Mouse (Mus musculus): Measurements from ENCODE around the gene Daglb.

DNA sequence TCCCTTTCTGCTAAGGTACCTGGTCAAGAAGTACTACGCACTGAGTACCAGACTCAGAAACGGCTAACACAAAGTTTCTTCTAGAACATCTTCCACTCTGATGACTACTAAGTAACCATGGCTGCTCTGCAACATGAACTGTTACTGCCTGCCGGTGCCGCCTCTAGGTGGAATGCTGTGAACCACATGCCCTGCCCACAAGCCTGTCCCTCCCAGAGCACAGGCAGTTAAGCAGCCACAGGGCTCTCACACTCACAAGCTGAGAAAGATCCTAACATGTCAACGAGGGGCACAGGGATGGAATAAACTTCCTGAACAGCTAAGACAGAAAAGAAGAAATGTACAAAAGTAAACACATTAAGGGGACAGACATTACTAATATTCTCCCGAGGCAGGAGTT is 53.1 kb downstream of the Daglb start:
- TF ChIP-seq CTCF (IDR thresholded peaks at IDR 0.05; ENCODE audit: low read depth, low read length) (no peak), TAL1 (conservative IDR thresholded peaks at IDR 0.05; ENCODE audit: low read depth, low read length) (no peak), GATA1 (IDR thresholded peaks at IDR 0.05; ENCODE audit: borderline replicate concordance, low read length) (no peak), POLR2AphosphoS5 (IDR thresholded peaks at IDR 0.05; ENCODE audit: insufficient replicate concordance, low read depth, low read length) (no peak), GATA2 (IDR thresholded peaks at IDR 0.05; ENCODE audit: borderline replicate concordance, low read depth, low read length) (no peak)

Measured in G1E (cell line).